Mouse (Mus musculus) brain, embryonic 14.5 days (tissue): ENCODE measurements around the gene Coq8b. TPM values are rescaled to one million over a fixed set of nuclear protein-coding genes. Genes with fewer than 3 reads are reported as not detected.
A peak's percentile ranks its signal among the peaks of the same experiment; 100 is the strongest.

Source experiments
- DNase-seq: peaks from one replicate; pipeline ENCODE4 v3.0.0-alpha.2; 2011; ENCODE audit warnings: low read depth
- CTCF ChIP-seq: fragments of 200-500 bp; IDR thresholded peaks from 2 replicates; pipeline ENCODE4 v1.5.1; 2012; ENCODE audit warnings: inconsistent platforms, mild to moderate bottlenecking, moderate library complexity, borderline replicate concordance; ENCODE audit not compliant: insufficient read depth, insufficient read length; ENCODE audit errors: extremely low read depth
- POLR2A ChIP-seq: fragments of 200-500 bp; IDR thresholded peaks from 2 replicates; pipeline ENCODE4 v1.6.1; 2012; ENCODE audit warnings: mild to moderate bottlenecking, inconsistent platforms, borderline replicate concordance; ENCODE audit not compliant: poor library complexity, insufficient read depth, insufficient read length, severe bottlenecking; ENCODE audit errors: extremely low read depth
- polyA plus RNA-seq: library from polyadenylated mRNA; depleted of rRNA; stranded (reverse); fragments of >200 nt; gene quantifications from 2 replicates; pipeline ENCODE4 v1.2.3, GENCODE M21; 2012

Gene Coq8b
- polyA plus RNA-seq, 1 experiment: 42.6 TPM

GRCm38 (mm10) chr7:27281717-27282116 is 48.9 kb downstream of the Coq8b start:
- TF ChIP-seq CTCF (no peak), POLR2A (no peak)
- no peak for DNase-seq

GRCm38 (mm10) chr7:27282225-27282624 is 49.4 kb downstream of the Coq8b start:
- no peak for DNase-seq
- TF ChIP-seq CTCF (no peak), POLR2A (no peak)

GRCm38 (mm10) chr7:27284865-27285697 is 52.3 kb downstream of the Coq8b start:
- peak; percentile 40 for DNase-seq
- TF ChIP-seq CTCF (peak; percentile 37; the same call in 1 of the 2 replicates), POLR2A (no peak)

GRCm38 (mm10) chr7:27285698-27286066 is 52.9 kb downstream of the Coq8b start:
- DNase-seq: peak; percentile 85
- TF ChIP-seq CTCF (peak; percentile 74), POLR2A (no peak)

GRCm38 (mm10) chr7:27288732-27289131 is 55.9 kb downstream of the Coq8b start:
- TF ChIP-seq POLR2A: no peak
- no peak for TF ChIP-seq CTCF
- DNase-seq: no peak

- no peak for DNase-seq
- TF ChIP-seq POLR2A: no peak
These were observed 57.7 kb downstream of the Coq8b start for GRCm38 (mm10) chr7:27290555-27290954.

- no peak for TF ChIP-seq CTCF
- no peak for TF ChIP-seq POLR2A
- DNase-seq: no peak
These were observed 59.1 kb downstream of the Coq8b start for GRCm38 (mm10) chr7:27291795-27292466.

- TF ChIP-seq CTCF: no peak
- TF ChIP-seq POLR2A: no peak
These were observed 63.1 kb downstream of the Coq8b start for GRCm38 (mm10) chr7:27295956-27296355.

GRCm38 (mm10) chr7:27296518-27296917 is 63.7 kb downstream of the Coq8b start:
- TF ChIP-seq POLR2A (no peak), CTCF (no peak)
- DNase-seq: no peak

More at GRCm38 (mm10) chr7:27295956-27296355, 63.1 kb downstream of the Coq8b start:
- DNase-seq: no peak

- no peak for DNase-seq
- TF ChIP-seq CTCF (no peak), POLR2A (no peak)
These were observed 65.3 kb downstream of the Coq8b start for GRCm38 (mm10) chr7:27298033-27298610.

- TF ChIP-seq CTCF (no peak), POLR2A (no peak)
These were observed 66.0 kb downstream of the Coq8b start for GRCm38 (mm10) chr7:27298816-27299215.

More at GRCm38 (mm10) chr7:27298816-27299215, 66.0 kb downstream of the Coq8b start:
- no peak for DNase-seq
